Mouse (Mus musculus) testis, adult 2 months (tissue): Measurements from ENCODE around the gene Kpnb1. TPM values are rescaled to one million over a fixed set of nuclear protein-coding genes. Genes with fewer than 3 reads are reported as not detected.

Experiments used
- H3K27ac ChIP-seq: fragments of 200-500 bp; 2 replicates; pipeline ENCODE4 v1.5.1; 2012; ENCODE audit warnings: low read depth, low read length; ENCODE audit not compliant: control insufficient read depth, insufficient read depth
- H3K27me3 ChIP-seq: fragments of 200-500 bp; 2 replicates; pipeline ENCODE4 v1.6.1; 2012; ENCODE audit warnings: mild to moderate bottlenecking, low read length, moderate library complexity; ENCODE audit not compliant: control insufficient read depth, insufficient read depth
- H3K36me3 ChIP-seq: fragments of 200-500 bp; 2 replicates; pipeline ENCODE4 v1.6.1; 2012; ENCODE audit warnings: mild to moderate bottlenecking, low read length; ENCODE audit not compliant: control insufficient read depth, insufficient read depth
- H3K4me1 ChIP-seq: fragments of 200-500 bp; 2 replicates; pipeline ENCODE4 v1.6.1; 2012; ENCODE audit warnings: low read length; ENCODE audit not compliant: control insufficient read depth, insufficient read depth
- H3K4me3 ChIP-seq: fragments of 200-500 bp; 2 replicates; pipeline ENCODE4 v1.5.1; 2012; ENCODE audit warnings: low read depth, mild to moderate bottlenecking, low read length, moderate library complexity, mixed read lengths; ENCODE audit not compliant: control insufficient read depth
- CTCF ChIP-seq: fragments of 200-500 bp; IDR thresholded peaks from 2 replicates; pipeline ENCODE4 v1.5.1; 2012; ENCODE audit warnings: low read depth, mild to moderate bottlenecking, inconsistent platforms, low read length, moderate library complexity; ENCODE audit not compliant: control insufficient read depth, insufficient read depth, insufficient replicate concordance
- POLR2A ChIP-seq: fragments of 200-500 bp; IDR thresholded peaks from 2 replicates; pipeline ENCODE4 v1.6.1; 2012; ENCODE audit warnings: low read depth, mild to moderate bottlenecking, inconsistent platforms, low read length, moderate library complexity; ENCODE audit not compliant: control insufficient read depth
- polyA plus RNA-seq: library from polyadenylated mRNA; depleted of rRNA; stranded (reverse); fragments of >200 nt; gene quantifications from 2 replicates; pipeline ENCODE4 v1.2.3, GENCODE M21; 2012

The Kpnb1 gene
- polyA plus RNA-seq, 1 experiment, result 40.3 TPM

DNA sequence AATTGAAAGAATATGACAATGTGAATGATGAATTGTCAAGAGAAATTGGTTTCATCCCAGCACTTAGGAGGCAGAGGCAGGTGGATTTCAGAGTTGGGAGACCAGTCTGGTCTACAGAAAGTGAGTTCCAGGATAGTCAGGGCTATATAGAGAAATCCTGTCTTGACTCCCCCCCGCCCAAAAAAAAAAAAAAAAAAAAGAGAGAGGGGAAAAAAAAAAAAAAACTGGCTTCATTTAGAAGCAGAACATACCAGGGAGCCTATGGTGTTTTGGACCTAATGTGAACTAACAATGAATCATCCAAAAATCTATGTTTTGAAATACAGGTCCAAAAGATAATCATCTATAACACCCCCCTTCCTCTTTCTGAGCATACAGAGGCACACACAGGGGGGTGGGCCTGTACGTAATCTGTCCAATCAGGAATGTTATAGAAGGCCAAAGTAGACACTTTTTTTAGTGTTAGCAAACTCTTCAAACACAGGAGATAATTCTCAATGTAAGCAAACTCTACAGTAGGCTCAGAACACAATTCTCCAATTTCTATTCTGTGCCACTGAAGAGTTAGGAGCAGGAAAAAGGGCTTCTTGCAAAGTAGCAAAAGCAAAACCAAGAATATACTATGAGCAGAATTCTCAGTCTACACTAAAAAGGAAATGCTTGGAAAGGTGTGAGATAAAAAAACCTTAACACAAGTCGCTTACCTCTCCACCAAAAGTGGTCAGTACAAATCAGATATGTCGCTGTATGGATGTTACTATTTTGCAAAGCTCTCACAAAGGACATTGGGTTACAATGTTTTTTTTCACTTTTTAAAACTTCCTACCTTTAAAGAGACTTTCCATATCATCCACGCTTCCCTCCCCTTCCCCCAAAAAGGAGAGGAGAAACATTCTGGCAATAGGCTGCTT lies 1.7 kb downstream of the Kpnb1 start:
- Histone ChIP-seq H3K36me3 (peaks cover 6% of the 10 kb centered on the region), H3K4me1 (peaks cover 6% of the 10 kb centered on the region)

DNA sequence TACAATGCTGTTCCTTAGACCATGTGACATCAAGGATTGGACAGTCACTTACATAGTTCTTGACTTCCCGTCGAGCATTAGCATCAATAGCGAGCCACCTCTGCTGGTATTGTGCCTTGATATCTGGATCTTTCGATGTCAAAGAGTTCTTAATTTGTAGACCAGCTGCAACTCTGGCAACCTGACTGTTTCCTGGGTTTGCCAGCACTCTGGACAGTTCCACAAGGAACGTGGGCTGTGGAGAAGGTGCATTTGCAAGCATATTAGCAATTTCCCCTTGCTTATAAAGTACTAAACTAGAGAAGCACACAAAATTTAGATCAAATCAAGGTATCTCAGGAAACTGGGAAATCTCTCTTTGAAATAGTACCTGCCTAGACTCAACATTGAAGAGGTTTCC lies 2.8 kb downstream of the Kpnb1 start:
- no peaks in the 10 kb centered on the region for H3K27me3 ChIP-seq
- no peak overlapping the region for H3K27ac ChIP-seq
- TF ChIP-seq POLR2A (no peak), CTCF (no peak)
- no peak overlapping the region for H3K4me3 ChIP-seq
- H3K36me3 ChIP-seq, result peaks cover 6% of the 10 kb centered on the region
- peaks cover 6% of the 10 kb centered on the region for H3K4me1 ChIP-seq

More for the DNA sequence above, 1.7 kb downstream of the Kpnb1 start:
- TF ChIP-seq CTCF (no peak), POLR2A (no peak)
- H3K4me3 ChIP-seq, result no peak overlapping the region
- no peaks in the 10 kb centered on the region for H3K27me3 ChIP-seq
- no peak overlapping the region for H3K27ac ChIP-seq

- no peak overlapping the region for H3K4me3 ChIP-seq
- TF ChIP-seq POLR2A (no peak), CTCF (no peak)
- H3K27ac ChIP-seq, result no peak overlapping the region
- H3K27me3 ChIP-seq, result no peaks in the 10 kb centered on the region
- peaks cover 3% of the 10 kb centered on the region for H3K4me1 ChIP-seq
- peaks cover 9% of the 10 kb centered on the region for H3K36me3 ChIP-seq
Measured at GRCm38 (mm10) chr11:97182446-97182845, 5.2 kb downstream of the Kpnb1 start.

- H3K36me3 ChIP-seq, result peaks cover 10% of the 10 kb centered on the region
Measured at GRCm38 (mm10) chr11:97181061-97181460, 6.6 kb downstream of the Kpnb1 start.

GRCm38 (mm10) chr11:97178198-97178597 lies 9.5 kb downstream of the Kpnb1 start:
- Histone ChIP-seq H3K27ac (no peak overlapping the region), H3K27me3 (no peaks in the 10 kb centered on the region), H3K4me3 (no peak overlapping the region), H3K36me3 (peaks cover 7% of the 10 kb centered on the region), H3K4me1 (no peaks in the 10 kb centered on the region)
- TF ChIP-seq POLR2A (no peak), CTCF (no peak)

More at GRCm38 (mm10) chr11:97181061-97181460, 6.6 kb downstream of the Kpnb1 start:
- Histone ChIP-seq H3K4me1 (no peaks in the 10 kb centered on the region), H3K27ac (no peak overlapping the region), H3K4me3 (no peak overlapping the region), H3K27me3 (no peaks in the 10 kb centered on the region)
- no peak for TF ChIP-seq CTCF
- no peak for TF ChIP-seq POLR2A

GRCm38 (mm10) chr11:97176851-97177250 lies 10.8 kb downstream of the Kpnb1 start:
- peaks cover 6% of the 10 kb centered on the region for H3K36me3 ChIP-seq
- no peak overlapping the region for H3K4me3 ChIP-seq
- no peaks in the 10 kb centered on the region for H3K27me3 ChIP-seq
- no peak overlapping the region for H3K27ac ChIP-seq
- TF ChIP-seq POLR2A, result no peak
- no peak for TF ChIP-seq CTCF
- H3K4me1 ChIP-seq, result no peaks in the 10 kb centered on the region

DNA sequence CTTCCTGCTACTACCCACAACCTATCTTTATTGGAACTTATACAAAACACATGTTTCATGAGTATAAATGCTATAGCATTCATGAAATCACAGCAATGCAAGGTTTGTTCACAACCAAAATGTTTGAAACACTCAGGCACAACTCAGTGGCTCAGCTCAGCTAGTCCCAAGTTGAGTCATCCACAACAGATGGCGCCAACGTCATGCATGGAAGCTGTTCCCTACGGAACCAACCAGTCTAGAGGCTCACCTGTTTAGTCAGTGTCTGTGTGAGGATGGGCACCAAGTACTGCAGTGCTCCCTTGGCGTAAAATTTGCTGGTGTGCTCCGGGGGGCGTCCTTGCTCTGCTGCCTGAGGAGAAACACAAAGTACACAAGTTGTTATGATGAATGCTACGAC lies 12.2 kb downstream of the Kpnb1 start:
- H3K27me3 ChIP-seq, result no peaks in the 10 kb centered on the region
- no peaks in the 10 kb centered on the region for H3K4me1 ChIP-seq
- peaks cover 5% of the 10 kb centered on the region for H3K36me3 ChIP-seq
- H3K27ac ChIP-seq, result no peak overlapping the region
- no peak overlapping the region for H3K4me3 ChIP-seq
- no peak for TF ChIP-seq POLR2A
- no peak for TF ChIP-seq CTCF

DNA sequence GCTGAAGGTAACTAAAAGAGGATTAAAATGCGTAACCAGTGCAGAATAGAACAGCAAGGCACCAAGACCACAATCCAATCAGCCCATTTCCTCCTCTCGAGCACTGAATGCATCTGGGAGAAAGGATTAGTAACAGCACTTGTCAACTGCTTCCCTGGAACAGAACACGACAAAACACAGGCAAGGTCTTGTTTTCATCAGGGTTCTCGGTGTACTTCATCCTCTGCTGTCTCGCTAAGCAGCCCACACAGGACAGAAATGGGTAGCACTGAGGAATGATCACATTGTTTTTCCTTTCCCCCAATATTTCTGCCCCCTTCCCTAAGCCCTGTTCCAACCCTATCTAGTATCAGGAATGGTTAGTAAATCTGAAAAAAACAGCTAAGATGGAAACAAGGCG lies 27.3 kb downstream of the Kpnb1 start:
- no peak for TF ChIP-seq POLR2A
- TF ChIP-seq CTCF, result no peak
- no peak overlapping the region for H3K27ac ChIP-seq
- H3K4me1 ChIP-seq, result no peaks in the 10 kb centered on the region
- H3K36me3 ChIP-seq, result peaks cover 8% of the 10 kb centered on the region; the same call in 1 of the 2 replicates
- H3K4me3 ChIP-seq, result no peak overlapping the region
- H3K27me3 ChIP-seq, result no peaks in the 10 kb centered on the region
